Mouse (Mus musculus) v-Abl transformed pro-B cells (cell line): ENCODE results near the gene Nkg7.

Experiments used
- in situ Hi-C, 2 experiments: fragments of 400-800 bp; cut with MboI; formaldehyde crosslinking; loops; one replicate each; pipeline ENCODE4 v1.15.1; 2025; ENCODE audit not compliant: unreplicated experiment in 2 of 2

Gene Nkg7

DNA sequence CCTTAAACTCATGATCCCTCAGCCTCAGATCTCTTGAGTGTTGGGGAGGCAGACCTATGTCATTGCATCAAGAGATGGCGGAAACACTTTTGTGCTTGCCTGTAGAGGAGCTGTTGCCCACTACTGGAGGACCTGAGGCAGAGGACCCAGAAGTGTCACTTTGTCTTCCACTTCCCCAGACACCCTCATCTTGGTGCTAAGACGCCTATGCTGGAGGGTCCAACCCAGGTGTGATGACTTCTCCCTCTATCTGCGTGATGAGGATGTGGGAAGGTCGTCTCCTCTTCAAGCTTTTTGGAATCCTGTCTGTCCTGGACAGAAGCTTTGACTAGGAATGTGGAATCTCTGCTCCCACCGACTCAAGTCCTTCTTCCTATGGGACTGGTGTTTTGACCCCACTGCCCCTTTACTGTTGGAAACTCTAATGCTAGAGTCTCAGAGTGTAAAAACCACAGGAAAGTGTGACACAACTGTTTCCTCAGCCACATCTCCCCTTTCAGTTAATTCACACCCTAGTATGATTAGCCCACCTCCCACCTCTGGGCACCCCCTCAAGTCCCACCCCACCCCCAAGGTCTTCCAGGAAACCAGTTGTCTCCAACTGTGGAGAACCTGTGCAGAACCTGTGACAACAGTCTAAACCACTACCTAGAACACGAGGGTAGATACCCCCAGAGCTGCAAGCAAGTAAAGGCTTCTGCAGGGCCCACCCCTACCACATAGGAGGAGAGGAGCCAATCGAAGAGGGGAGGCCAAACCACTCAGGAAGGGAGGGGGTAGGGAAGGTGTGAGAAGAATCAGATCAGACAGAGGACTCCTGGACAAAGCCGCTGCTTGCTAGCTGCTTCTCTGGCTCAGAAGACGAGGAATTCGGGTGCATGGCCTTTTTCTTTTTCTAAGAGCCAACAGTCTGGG, at the start of gene Nkg7:
TSS of gene Nkg7 (plus strand) at position 733 of the 915 bp plus-strand sequence.
- in situ Hi-C loops, result no loop called here

DNA sequence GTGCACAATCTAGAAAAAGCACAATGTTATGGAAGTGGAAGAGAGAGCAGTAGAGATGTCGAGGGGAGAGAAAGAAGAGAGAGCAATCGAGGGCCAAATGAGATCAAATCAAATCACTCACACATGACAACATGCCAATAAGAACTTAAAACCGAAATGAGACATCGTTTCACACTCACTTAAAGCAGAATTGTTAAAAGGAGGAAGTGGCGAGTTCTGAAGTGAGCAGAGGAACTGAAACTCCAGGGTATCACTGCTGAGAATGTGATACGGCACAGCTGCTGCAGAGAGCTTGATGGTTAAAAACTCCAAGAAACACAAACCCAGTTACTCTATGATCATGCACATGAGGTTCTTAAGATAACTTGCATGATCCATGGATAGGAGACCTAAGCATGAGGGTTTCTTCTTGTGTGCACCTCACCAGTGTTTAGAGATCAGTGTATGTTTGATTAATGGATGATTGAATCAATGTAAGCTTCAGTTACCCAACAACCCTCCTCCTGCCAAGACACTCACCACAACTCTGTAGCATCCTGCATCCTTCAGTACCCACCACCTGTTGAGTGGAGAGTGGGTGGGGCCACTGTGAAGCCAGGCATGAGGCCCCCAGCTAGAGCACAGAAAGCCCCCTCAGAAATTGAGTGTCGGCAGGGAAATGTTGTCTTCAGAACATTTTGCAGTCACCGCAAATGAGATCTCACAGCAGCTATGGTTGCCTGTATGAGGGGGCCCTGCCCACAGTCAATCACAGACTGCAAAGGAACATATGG, 44.3 kb upstream of the Nkg7 start:
- in situ Hi-C loops, result loop anchor here in 1 of 2 experiments (25.0 kb wide), 1 partner anchor 405 kb away; no protein-coding TSS in a partner anchor

DNA sequence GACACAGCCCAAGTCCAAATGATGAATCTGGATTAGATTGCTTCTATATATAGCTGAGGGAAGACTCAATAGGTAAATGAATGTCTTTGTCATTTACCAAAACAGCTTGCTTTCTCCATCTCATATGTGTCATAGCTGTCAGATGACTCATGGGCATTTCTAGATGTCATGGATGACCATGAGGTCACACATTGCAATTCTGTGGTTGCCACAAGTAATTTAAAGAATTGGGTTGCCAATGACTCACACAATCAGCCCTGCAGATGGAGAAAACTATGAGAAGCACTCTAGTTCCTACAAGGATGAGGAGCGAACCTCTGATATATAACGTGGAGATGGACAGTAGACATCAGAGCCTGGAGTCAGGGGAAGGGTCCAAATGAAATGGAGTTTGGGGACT, 37.4 kb upstream of the Nkg7 start:
- in situ Hi-C loops, result loop anchor here in 1 of 2 experiments (25.0 kb wide), 1 partner anchor 412 kb away; no protein-coding TSS in a partner anchor

DNA sequence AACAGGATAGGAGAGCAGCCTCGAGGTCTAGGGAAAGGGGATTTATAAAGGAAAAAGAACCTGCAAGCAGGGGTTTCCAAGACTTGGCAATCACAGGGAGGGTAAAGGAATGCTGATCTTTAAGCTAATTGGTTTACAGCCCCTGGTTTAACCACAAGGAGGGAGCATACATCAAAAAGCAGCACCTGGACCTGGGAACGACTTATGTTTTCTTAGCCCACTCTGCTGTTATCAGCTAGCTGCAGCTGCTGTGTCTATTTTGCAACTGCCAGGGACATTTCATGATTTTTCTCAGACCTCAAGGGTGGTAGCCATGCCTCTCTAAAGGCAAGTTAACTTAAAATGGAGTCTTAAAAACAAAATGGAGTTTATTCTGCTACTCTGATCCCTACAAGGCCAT, 34.2 kb upstream of the Nkg7 start:
- in situ Hi-C loops, result loop anchor here in 1 of 2 experiments (5.0 to 25.0 kb wide), 2 partner anchors 100 to 415 kb away; no protein-coding TSS in a partner anchor

DNA sequence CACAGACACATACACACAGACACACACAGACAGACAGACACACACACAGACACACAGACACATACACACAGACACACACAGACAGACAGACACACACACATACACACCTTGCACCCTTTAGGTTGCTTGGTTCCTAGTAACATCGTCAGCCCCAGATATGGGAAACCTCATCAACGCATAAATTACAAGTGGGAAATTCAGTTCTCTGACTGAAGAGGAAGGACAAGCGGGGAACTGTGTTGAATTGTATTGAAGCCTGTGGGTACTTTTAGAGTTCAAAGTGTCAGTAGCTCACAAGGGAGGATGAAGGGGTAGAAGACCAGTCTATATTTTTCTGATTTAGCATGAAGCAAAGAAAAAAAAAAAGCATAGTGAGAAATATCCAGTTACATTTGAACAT, 29.3 kb upstream of the Nkg7 start:
- in situ Hi-C loops, result loop anchor here in 1 of 2 experiments (25.0 kb wide), 1 partner anchor 420 kb away; no protein-coding TSS in a partner anchor

DNA sequence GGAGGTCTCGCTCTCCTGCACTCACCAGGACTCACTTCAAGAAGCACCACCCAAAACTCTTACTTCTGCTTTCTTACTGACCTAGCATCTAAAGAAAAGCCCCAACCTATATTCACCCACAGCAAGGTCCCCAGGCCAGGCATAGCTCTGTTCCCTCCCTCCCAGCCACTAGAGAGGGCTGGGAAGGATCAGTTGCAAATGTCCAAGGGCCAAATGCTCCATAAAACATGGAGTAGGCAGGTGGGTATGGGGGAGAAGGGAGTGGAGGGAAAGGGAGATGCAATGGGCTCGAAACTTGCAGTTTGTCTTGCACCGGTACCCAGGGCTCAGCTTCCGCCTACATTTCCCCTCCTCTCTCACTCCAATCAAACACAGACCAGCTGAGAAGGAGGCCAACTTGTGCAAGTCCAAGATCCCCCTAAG, 28.7 kb upstream of the Nkg7 start, which contains the start of gene Siglecg:
TSS of gene Siglecg (plus strand) at position 74 of the 423 bp plus-strand sequence.
- in situ Hi-C loops, result loop anchor here in 1 of 2 experiments (25.0 kb wide), 1 partner anchor 421 kb away; no protein-coding TSS in a partner anchor

DNA sequence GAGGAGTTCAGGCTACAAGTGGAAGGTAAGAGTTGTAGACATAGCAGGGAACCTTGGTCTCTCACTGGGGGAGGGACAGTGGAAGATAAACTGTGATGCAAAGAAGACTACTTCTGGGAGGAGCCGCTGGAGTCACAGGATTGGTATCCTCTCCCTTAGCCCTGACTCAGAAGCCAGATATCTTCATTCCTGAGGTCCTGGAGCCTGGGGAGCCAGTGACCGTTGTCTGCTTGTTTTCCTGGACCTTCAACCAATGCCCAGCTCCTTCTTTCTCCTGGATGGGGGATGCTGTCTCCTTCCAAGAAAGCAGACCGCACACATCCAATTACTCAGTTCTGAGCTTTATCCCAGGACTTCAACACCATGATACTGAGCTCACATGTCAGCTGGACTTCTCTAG, 27.8 kb upstream of the Nkg7 start:
- in situ Hi-C loops, result loop anchor here in 1 of 2 experiments (25.0 kb wide), 1 partner anchor 422 kb away; no protein-coding TSS in a partner anchor

DNA sequence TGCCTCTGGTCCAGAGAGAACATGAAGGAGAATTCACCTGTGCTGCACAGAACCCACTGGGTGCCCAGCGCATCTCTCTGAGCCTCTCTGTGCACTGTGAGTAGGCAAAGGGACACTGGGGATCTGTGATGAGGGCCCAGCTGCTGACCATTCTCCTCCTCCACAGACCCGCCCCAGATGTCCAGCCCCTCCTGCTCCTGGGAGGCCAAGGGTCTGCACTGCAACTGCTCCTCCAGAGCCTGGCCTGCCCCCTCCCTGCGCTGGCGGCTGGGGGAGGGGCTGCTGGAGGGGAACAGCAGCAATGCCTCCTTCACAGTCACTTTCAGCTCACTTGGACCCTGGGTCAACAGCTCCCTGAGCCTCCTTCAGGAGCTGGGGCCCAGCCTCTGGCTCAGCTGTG, 25.1 kb upstream of the Nkg7 start:
- in situ Hi-C loops, result loop anchor here in 1 of 2 experiments (25.0 kb wide), 1 partner anchor 424 kb away; no protein-coding TSS in a partner anchor

DNA sequence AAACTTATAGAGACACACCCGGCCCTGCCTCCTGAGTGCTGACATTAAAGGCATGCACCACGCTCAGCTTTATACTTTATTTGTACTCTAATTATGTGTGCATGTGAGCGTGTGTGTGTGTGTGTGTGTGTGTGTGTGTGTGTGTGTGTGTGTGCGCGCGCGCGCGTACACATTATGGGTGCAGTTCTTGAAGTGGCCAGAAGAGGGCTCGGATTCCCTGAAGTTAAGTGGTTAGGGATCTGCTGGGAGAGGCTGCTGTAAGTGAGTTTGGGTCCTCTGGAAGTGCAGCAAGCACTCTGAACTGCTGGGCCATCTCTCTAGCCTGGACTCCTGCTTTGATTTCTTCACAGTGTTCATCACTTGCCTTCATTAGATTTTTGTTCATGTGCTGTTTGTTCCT, 19.6 kb upstream of the Nkg7 start:
- in situ Hi-C loops, result loop anchor here in 1 of 2 experiments (25.0 kb wide), 1 partner anchor 430 kb away; no protein-coding TSS in a partner anchor

DNA sequence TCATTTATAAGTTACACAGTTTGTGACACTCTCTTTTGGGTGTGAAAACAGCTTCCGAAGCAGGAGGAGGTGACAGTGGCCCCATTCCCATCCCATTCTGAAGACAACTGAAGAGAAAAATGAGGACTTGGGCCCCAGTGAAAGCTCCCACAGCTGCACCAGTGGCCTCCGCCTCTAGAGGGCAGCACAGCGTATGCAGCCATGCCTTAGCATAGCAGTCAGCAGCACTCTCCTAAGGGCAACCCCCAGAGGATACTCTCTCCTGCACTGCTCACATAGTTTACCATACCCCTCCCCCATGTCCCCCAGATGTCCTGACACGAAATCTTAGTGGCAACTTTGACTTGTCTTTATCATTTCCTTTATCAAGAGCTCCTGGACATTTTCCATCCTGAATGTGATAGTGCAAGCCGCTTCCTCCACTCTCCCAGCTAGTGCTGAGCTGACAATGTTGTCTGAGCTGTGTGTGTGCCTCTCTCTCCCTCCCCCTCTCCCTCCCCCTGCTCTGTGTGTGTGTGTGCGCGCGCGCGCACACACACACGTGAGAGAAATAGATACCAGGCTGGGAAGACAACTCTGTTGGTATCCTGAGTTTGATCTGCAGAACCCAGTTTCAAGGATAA, 13.8 kb upstream of the Nkg7 start:
- in situ Hi-C loops, result loop anchor here (10.0 to 25.0 kb wide), 2 partner anchors 68 to 436 kb away; partner anchors contain the start of gene Siglecf (in 1 of the 2)

DNA sequence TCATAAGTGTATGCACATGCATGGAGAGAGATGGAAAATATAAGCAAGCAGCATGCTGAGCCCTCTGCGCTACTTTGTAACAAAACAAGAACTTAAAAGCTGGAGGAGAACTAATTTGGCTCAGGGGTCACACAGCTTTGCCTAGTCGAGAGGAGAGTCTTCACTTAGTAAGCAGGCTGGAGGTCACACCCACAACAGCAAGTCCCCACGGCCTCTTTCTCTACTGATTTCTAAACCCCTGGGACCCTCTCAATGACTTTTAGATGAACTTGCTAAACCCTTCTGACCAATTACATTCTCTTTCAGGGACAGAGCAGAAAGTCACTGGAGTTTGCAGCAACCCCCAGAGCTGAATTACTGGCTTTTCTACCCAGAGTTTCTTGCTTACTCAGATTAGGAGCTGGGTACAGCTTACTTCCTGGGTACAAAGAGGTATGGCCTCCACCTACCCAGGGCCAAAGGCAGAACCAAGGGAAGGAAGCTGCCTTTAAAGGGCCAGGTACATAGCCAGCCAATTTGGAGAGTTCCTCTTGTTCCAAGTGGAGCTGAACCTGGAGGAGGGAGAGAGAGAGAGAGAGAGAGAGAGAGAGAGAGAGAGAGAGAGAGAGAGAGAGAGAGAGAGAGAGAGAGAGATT, 12.8 kb upstream of the Nkg7 start:
- in situ Hi-C loops, result loop anchor here (10.0 to 25.0 kb wide), 2 partner anchors 69 to 437 kb away; partner anchors contain the start of gene Siglecf (in 1 of the 2)

DNA sequence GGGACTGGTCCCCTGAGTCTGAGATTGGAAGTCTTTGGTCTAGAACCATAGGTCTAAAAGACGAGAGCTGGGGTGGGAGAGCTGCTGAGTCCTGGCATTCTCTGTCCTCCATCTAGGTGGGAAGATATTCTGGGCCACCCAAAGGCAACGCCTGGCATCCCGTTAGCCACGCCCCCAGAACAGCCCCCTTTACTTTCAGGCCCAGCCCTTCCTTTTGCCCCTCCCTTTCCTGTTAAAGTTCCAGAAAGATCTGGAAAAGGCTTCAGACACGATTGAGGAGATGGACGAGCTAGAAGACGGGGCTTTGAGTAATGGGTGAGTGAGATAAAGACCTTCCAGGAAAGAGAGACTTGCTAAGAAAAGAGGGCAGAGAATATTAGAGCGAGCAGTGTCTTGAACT, 9.5 kb upstream of the Nkg7 start, which contains the start of gene Lim2:
TSS of gene Lim2 (plus strand) at position 265 of the 400 bp plus-strand sequence.
- in situ Hi-C loops, result loop anchor here in 1 of 2 experiments (5.0 to 10.0 kb wide), 2 partner anchors 35 to 73 kb away; partner anchors contain the start of genes Siglecf and Vsig10l

DNA sequence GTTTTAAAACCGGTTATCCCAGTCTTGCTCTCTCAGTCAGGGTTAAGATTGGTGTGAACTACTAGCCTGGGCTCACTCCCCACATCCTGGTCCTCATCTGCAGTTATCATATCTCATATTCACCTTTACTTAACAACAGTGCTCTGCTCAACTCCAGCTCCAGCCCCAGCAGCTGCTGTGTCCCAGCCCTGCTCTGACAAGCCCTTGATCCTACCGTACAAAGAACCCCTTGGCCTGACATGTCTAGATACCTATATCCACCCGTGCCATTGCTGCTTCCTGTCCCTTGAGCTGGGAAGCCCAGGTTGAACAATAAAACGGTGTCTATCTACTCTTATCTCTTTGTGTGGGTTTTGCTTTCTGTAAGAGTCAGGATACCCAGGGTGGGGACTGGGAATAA, 7.4 kb upstream of the Nkg7 start:
- in situ Hi-C loops, result loop anchor here in 1 of 2 experiments (5.0 to 10.0 kb wide), 2 partner anchors 33 to 75 kb away; partner anchors contain the start of genes Siglecf and Vsig10l

DNA sequence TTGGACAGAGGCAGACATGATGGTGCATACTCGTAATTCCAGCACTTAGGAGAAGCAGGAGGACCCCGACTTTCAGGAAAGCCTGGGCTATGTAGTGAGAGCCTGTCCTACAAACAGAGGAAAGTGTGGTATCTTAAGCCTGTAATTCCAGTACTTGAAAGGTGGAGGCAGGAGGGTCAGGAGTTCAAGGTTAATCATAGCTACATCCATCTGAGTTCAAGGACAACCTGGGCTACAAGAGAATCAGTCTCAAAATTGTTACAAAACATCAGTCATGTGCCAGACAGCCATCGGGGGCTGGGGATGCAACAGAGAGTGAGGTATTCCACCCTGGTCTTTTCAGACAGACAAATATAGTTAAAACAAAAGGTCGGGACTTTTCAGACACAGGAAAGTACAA, 4.0 kb upstream of the Nkg7 start:
- in situ Hi-C loops, result no loop called here

DNA sequence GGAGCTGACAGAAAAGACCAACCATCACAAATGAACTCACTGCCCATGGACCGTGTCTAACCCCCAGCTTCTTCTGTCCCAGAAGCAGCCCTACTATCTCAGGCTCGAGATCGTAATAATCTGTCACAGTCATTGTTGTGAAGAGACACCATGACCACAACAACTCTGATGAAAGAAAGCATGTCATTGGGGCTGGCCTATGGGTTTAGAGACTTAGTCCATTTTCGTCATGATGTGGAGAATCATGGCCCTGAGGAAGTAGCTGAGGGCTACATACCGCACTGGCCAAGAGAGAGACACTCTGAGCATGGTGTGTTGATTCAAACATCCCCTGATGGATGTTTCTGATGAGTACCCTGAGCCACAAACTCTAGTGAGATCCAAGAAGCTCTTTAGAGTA, 2.2 kb upstream of the Nkg7 start:
- in situ Hi-C loops, result no loop called here

DNA sequence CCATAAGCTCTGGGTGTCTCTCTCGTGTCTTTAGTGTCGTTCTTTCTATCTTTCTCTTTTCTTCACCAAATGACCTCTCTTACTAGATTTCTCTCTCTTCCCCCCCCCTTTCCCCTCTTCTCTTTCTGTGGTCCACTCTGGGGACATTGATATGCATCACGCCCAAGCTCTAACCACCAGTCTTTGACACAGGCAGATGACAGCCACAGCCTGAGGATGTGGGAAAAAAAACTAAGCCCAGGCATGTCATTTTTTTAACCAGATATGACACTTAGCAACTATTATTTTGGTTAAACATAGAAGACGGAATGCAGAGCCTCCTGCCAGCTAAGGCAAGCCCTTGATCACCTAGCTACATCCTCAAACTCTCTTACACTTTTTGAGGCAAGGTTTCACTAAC, 1.7 kb downstream of the Nkg7 start:
- in situ Hi-C loops, result no loop called here

DNA sequence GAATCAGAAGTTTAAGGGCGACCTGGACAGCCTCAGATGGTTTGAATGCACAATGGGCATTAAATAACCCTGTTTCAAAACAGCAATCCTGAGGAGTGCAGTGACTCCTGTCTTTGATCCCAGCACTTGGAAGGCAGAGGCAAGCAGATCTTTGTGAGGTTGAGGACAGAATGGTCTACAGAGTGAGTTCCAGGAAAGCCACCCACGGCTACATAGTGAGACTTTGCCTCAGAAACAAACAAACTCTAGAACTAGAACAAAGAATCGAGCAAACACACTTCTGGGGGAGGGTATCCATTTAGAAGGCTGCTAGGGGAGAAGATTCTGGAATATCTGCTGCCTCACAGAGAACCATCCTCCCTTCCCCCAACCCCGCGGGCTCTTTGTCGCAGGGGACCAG, 3.6 kb downstream of the Nkg7 start, which contains the start of gene Cldnd2:
TSS of gene Cldnd2 (plus strand) at position 301 of the 400 bp plus-strand sequence.
- in situ Hi-C loops, result loop anchor here in 1 of 2 experiments (10.0 kb wide), 1 partner anchor 126 kb away; the partner anchor contains the start of gene Zfp715

DNA sequence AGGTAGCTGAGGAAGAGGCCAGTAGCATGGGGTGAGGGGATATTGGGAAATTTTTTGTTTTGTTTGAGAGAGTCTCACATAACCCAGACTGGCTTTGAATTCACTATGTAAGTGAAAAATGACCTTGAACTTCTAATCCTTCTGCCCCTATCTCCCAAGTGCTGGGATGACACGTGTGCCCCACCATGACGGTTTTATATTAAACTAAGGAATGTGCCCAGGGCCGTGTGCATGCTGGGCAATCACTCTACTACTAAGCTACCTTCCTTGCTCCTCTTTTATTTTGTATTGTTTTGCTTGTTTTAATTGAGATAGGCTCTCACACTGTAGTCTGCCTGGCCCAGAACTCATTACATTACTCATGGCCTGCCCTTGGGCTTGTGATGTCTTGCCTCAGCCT, 4.2 kb downstream of the Nkg7 start:
- in situ Hi-C loops, result loop anchor here in 1 of 2 experiments (10.0 kb wide), 1 partner anchor 126 kb away; the partner anchor contains the start of gene Zfp715

DNA sequence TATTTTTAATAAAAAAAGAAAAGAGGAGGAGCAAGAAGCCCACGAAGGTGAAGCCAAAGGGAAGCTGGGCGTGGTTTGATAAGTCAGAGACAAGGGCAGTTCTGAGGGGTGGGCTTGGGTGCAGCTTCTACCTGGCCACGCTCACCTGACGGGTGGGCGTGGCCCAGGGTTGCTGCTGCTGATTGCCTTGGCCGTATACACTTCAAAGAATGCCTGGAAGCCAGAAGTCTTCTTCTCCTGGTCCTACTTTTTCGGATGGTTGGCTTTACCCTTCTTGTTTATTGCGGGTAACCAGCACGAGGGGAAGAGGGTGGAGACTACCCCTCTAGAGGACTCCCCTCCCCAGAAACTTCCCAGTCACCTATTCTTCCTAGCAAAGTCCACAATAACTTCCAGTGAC, 5.8 kb downstream of the Nkg7 start:
- in situ Hi-C loops, result loop anchor here in 1 of 2 experiments (10.0 kb wide), 1 partner anchor 128 kb away; the partner anchor contains the start of gene Zfp715
